ENCODE assay signal across 8 mouse cellular contexts in genomic region chr4:120950763-120951427, GRCm38 (mm10). TPM values are rescaled to one million over a fixed set of nuclear protein-coding genes. Genes with fewer than 3 reads are reported as not detected.
A peak's percentile ranks its signal among the peaks of the same experiment; 100 is the strongest.
DNase-seq lines count a peak whose midpoint lies in the region; TF ChIP-seq lines count a peak whose summit lies in the region.

No protein-coding gene starts in this region.

- no peak for TF ChIP-seq POLR2A in bone marrow macrophage, adult 2 months (IDR thresholded peaks at IDR 0.05; ENCODE audit: borderline replicate concordance, low read depth, low read length)

- peak overlapping the region; percentile 61 for H3K4me3 ChIP-seq in layer of hippocampus, adult 2 months
- peak overlapping the region; percentile 85 for H3K4me3 ChIP-seq in bone marrow macrophage, adult 2 months (ENCODE audit: insufficient read depth, low read length)

- TF ChIP-seq CTCF in layer of hippocampus, adult 2 months (conservative IDR thresholded peaks at IDR 0.05) = no peak
- no peak for TF ChIP-seq CTCF in bone marrow macrophage, adult 2 months (IDR thresholded peaks at IDR 0.05; ENCODE audit: low read depth, low read length)

- no peak for DNase-seq in layer of hippocampus, adult 2 months (ENCODE audit: low spot score in 2 of 2)
- DNase-seq in layer of hippocampus, postnatal 10 days (ENCODE audit: low spot score in 2 of 2) = no peak
- peak; percentile 32 for DNase-seq in forelimb bud, embryonic 11.5 days (ENCODE audit: low read depth, low spot score)
- peak; percentile 18 for DNase-seq in lung, postnatal 25 days (ENCODE audit: low spot score)
- DNase-seq in frontal cortex, adult 2 months (ENCODE audit: extremely low spot score in 1 of 2, low spot score in 1 of 2) = no peak
- DNase-seq in gastrocnemius, adult 8-10 months (ENCODE audit: low spot score in 2 of 2) = no peak
- no peak for DNase-seq in spleen, adult 12 weeks (ENCODE audit: low spot score)

- peak overlapping the region; percentile 93 for H3K27ac ChIP-seq in layer of hippocampus, adult 2 months
- peak overlapping the region; percentile 33 for H3K27ac ChIP-seq in bone marrow macrophage, adult 2 months (ENCODE audit: insufficient read depth, low read depth, low read length)

- H3K4me1 ChIP-seq in bone marrow macrophage, adult 2 months (ENCODE audit: control insufficient read depth, insufficient read depth, low read length) = peaks cover 38% of the 10 kb centered on the region

RNA-seq across cellular contexts. Expression of gene Zfp69, which starts 0.6 kb away (rescaled TPM):
- 1 to 10 TPM; 1.5 to 1.7 TPM for total RNA-seq in layer of hippocampus, adult 2 months (2021)
- total RNA-seq in layer of hippocampus, postnatal 10 days (2021) = 1 to 10 TPM; 3.0 to 3.3 TPM
- 2.0 and 2.4 TPM in 2 replicates for polyA plus RNA-seq in bone marrow macrophage, adult 2 months (2012; ENCODE audit: insufficient read depth, insufficient read length, missing spikeins)
- polyA plus RNA-seq in frontal cortex, adult 2 months (2012; rRNA removed) = 1.7 and 2.0 TPM in 2 replicates
- total RNA-seq in gastrocnemius, adult 8-10 months (2022) = under 1 TPM in 3 of 4 experiments, not detected in 1; 0.24 to 0.43 (median 0.24) TPM

RNA-seq across cellular contexts. Expression of gene Exo5, which starts 26.1 kb away (rescaled TPM):
- 10 to 100 TPM in 1 of 2 experiments, 1 to 10 TPM in 1; 9.4 to 12.6 TPM for total RNA-seq in layer of hippocampus, adult 2 months (2021)
- 10 to 100 TPM; 12.8 to 13.0 TPM for total RNA-seq in layer of hippocampus, postnatal 10 days (2021)
- 19.3 and 20.1 TPM in 2 replicates for polyA plus RNA-seq in bone marrow macrophage, adult 2 months (2012; ENCODE audit: insufficient read depth, insufficient read length, missing spikeins)
- 11.3 and 12.7 TPM in 2 replicates for polyA plus RNA-seq in frontal cortex, adult 2 months (2012; rRNA removed)
- total RNA-seq in gastrocnemius, adult 8-10 months (2022) = 1 to 10 TPM in 3 of 4 experiments, under 1 TPM in 1; 0.87 to 2.8 (median 1.5) TPM

Comparison
In these comparisons a context has a peak if more than half of its experiments do, and no peak if none do; other contexts are left out.
1. DNase-seq: peak in forelimb bud, embryonic 11.5 days (single experiment) and lung, postnatal 25 days (single experiment); none in layer of hippocampus, adult 2 months (0 of 2), layer of hippocampus, postnatal 10 days (0 of 2), frontal cortex, adult 2 months (0 of 2), gastrocnemius, adult 8-10 months (0 of 2) and spleen, adult 12 weeks (single experiment).